Mouse (Mus musculus) heart, adult 2 months (tissue): ENCODE results near the gene Zscan22.

Experiments
- CTCF ChIP-seq: fragments of 200-600 bp; IDR thresholded peaks from 2 replicates; pipeline ENCODE4 v1.8.1; 2022; ENCODE audit warnings: antibody characterized with exemption, mild to moderate bottlenecking, moderate library complexity
- EP300 ChIP-seq: fragments of 200-500 bp; IDR thresholded peaks from 2 replicates; pipeline ENCODE4 v1.6.1; 2011; ENCODE audit warnings: low read depth, low read length, control low read depth; ENCODE audit not compliant: insufficient read depth
- POLR2A ChIP-seq: fragments of 200-500 bp; IDR thresholded peaks from 2 replicates; pipeline ENCODE4 v1.6.1; 2011; ENCODE audit warnings: mild to moderate bottlenecking, low read depth, low read length, control low read depth; ENCODE audit not compliant: insufficient read depth

- TF ChIP-seq EP300 (no peak), CTCF (no peak), POLR2A (no peak)
These were observed 17.6 kb upstream of the Zscan22 start for GRCm38 (mm10) chr7:12880036-12880435.
